Mouse (Mus musculus): ENCODE data around the gene Dnah1.

GRCm38 (mm10) chr14:31245946-31246345 is 77.8 kb downstream of the Dnah1 start:
- TF ChIP-seq CTCF (IDR thresholded peaks at IDR 0.05; ENCODE audit: borderline replicate concordance, extremely low read depth, insufficient read depth, insufficient read length): no peak
- TF ChIP-seq POLR2A (IDR thresholded peaks at IDR 0.05; ENCODE audit: borderline replicate concordance, extremely low read depth, insufficient read depth, insufficient read length, poor library complexity, severe bottlenecking): no peak
